Mouse (Mus musculus) heart, embryonic 12.5 days (tissue): ENCODE measurements around the gene Tas2r139. TPM values are rescaled to one million over a fixed set of nuclear protein-coding genes. Genes with fewer than 3 reads are reported as not detected.
"Not testable (repeated sequence)": the region's sequence is repeated elsewhere in the genome, so short reads cannot be mapped to it uniquely, and the experiment has no call there.

Source experiments
- ATAC-seq: fragments of 200-750 bp; cut with Nextera tagmentation; 2 replicates; pipeline ENCODE4 v1.8.0; 2017; ENCODE audit warnings: moderate TSS enrichment, moderate library complexity; ENCODE audit not compliant: insufficient number of reproducible peaks, low FRiP score
- H3K27ac ChIP-seq: fragments of 300-500 bp; sonication (generic); 2 replicates; pipeline ENCODE4 v1.5.1; 2016; ENCODE audit warnings: mild to moderate bottlenecking, moderate library complexity; ENCODE audit not compliant: poor library complexity, severe bottlenecking
- H3K27me3 ChIP-seq: fragments of 300-500 bp; sonication (generic); replicated peaks from 2 replicates; pipeline ENCODE4 v1.6.1; 2016; ENCODE audit warnings: mild to moderate bottlenecking, moderate library complexity
- H3K36me3 ChIP-seq: fragments of 300-500 bp; sonication (generic); 2 replicates; pipeline ENCODE4 v1.6.1; 2016; ENCODE audit warnings: mild to moderate bottlenecking, moderate library complexity
- H3K4me1 ChIP-seq: fragments of 300-500 bp; sonication (generic); replicated peaks from 2 replicates; pipeline ENCODE4 v1.6.1; 2016; ENCODE audit warnings: mild to moderate bottlenecking
- H3K4me2 ChIP-seq: fragments of 300-500 bp; sonication (generic); 2 replicates; pipeline ENCODE4 v1.6.1; 2016; ENCODE audit warnings: mild to moderate bottlenecking, moderate library complexity
- H3K4me3 ChIP-seq: fragments of 300-500 bp; sonication (generic); 2 replicates; pipeline ENCODE4 v1.5.1; 2016; ENCODE audit warnings: mild to moderate bottlenecking
- H3K9ac ChIP-seq: fragments of 300-500 bp; sonication (generic); 2 replicates; pipeline ENCODE4 v1.6.1; 2016; ENCODE audit warnings: mild to moderate bottlenecking, moderate library complexity
- H3K9me3 ChIP-seq: fragments of 300-500 bp; sonication (generic); replicated peaks from 2 replicates; pipeline ENCODE4 v1.6.1; 2016; ENCODE audit warnings: mild to moderate bottlenecking, moderate library complexity
- WGBS: fragments of 180-500 bp; shearing (Covaris S2); methylation state at CpG from one replicate; pipeline ENCODE4 v1.1.7; 2016; 5-methylcytosine and 5-hydroxymethylcytosine counted together
- polyA plus RNA-seq: library from polyadenylated mRNA; unstranded; fragments of >200 nt; fragmentation: Nextera tagmentation; extraction: Ambion mirVana; gene quantifications from 2 replicates; pipeline ENCODE4 v1.2.1, GENCODE M21; 2016

Gene Tas2r139
- not detected in 2 replicates for polyA plus RNA-seq

- ATAC-seq: no peak
- no peak within 1 kb of the TSS for H3K4me3 ChIP-seq
- H3K27me3 ChIP-seq: no peaks in the 10 kb centered on the region
- no peak within 1 kb of the TSS for H3K27ac ChIP-seq
- H3K9ac ChIP-seq: no peak within 1 kb of the TSS
- H3K36me3 ChIP-seq: no peaks in the 10 kb centered on the region
- H3K4me2 ChIP-seq: no peak within 1 kb of the TSS
- H3K4me1 ChIP-seq: no peaks in the 10 kb centered on the region
- 0 out of 2 replicates have a peak, but pooled peaks cover 4% of the 10 kb centered on the region for H3K9me3 ChIP-seq
- 61% methylated on average over 3 of the region's 3 CpGs for WGBS
Measured at GRCm38 (mm10) chr6:42140636-42141035, at the start of gene Tas2r139. Gene Tas2r139 (plus strand): TSS chr6:42140936.

DNA sequence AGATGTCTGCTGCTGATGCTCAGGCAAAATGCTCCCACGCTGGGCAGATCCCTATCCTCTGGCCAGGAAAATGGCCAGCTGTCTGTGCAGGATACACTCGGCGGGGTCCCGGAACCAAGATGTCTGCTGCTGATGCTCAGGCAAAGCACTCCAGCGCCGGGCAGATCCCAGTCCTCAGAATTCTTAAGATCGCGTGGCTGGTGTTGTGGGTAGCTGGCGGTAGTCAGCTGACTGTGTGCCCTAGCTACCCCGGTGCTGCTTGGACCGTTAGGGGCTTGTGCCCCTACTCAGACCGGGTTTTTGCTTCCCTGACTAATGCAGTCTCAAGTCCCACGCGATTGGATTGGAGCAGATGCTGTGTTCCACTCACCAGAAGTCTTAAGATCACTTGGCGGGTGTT, 10.4 kb downstream of the Tas2r139 start:
- H3K4me3 ChIP-seq, H3K9ac ChIP-seq, H3K27ac ChIP-seq, ATAC-seq, H3K4me1 ChIP-seq, H3K27me3 ChIP-seq, H3K36me3 ChIP-seq, H3K4me2 ChIP-seq: not testable (repeated sequence)
- 68% methylated on average over 15 of the region's 15 CpGs for WGBS
- H3K9me3 ChIP-seq: peaks cover 10% of the 10 kb centered on the region

DNA sequence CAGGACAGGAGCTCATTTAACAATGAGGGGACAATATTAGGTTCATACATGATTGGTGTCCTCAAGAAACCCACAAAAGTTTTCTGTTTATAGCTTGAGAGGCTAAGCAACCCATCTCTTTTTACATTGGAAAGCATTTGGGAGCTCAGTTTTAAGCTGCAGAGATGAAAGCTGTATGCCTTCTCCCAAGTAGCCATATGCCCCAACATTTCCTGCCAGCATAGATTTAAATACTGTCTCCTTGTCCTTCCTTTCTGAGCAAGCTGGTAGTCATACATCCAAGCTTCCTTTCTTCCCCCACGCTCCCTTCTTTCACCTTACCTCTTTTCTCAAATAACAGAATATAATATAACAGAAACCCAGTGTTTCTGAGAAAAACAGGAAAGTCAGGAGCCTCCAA, 41.7 kb downstream of the Tas2r139 start:
- no peaks in the 10 kb centered on the region for H3K36me3 ChIP-seq
- no peak overlapping the region for H3K27ac ChIP-seq
- no peak overlapping the region for H3K4me3 ChIP-seq
- no peak for ATAC-seq
- H3K9ac ChIP-seq: no peak overlapping the region
- WGBS: 70% methylated on average over 1 of the region's 1 CpGs
- H3K4me1 ChIP-seq: no peaks in the 10 kb centered on the region
- no peaks in the 10 kb centered on the region for H3K27me3 ChIP-seq
- H3K9me3 ChIP-seq: no peaks in the 10 kb centered on the region
- no peak overlapping the region for H3K4me2 ChIP-seq

- no peaks in the 10 kb centered on the region for H3K27me3 ChIP-seq
- no peak overlapping the region for H3K4me3 ChIP-seq
- 40% methylated on average over 3 of the region's 3 CpGs for WGBS
- no peaks in the 10 kb centered on the region for H3K4me1 ChIP-seq
- no peak for ATAC-seq
- H3K36me3 ChIP-seq: no peaks in the 10 kb centered on the region
- no peaks in the 10 kb centered on the region for H3K9me3 ChIP-seq
- H3K4me2 ChIP-seq: no peak overlapping the region
- no peak overlapping the region for H3K27ac ChIP-seq
- no peak overlapping the region for H3K9ac ChIP-seq
Measured at GRCm38 (mm10) chr6:42186230-42186629, 45.5 kb downstream of the Tas2r139 start.

Other genes with a start within 250 kb of the Tas2r139 start
- gene Sval1, start 189.3 kb upstream of the Tas2r139 start, polyA plus RNA-seq: not detected in 2 replicates
- gene Sval3, start 172.8 kb upstream of the Tas2r139 start, polyA plus RNA-seq: not detected in 2 replicates
- not detected in 2 replicates for gene Sva, start 102.5 kb upstream of the Tas2r139 start, polyA plus RNA-seq
- not detected in 2 replicates for gene Tas2r144, start 74.4 kb downstream of the Tas2r139 start, polyA plus RNA-seq
- 9.9 and 10.9 TPM in 2 replicates for gene Gstk1, start 105.0 kb downstream of the Tas2r139 start, polyA plus RNA-seq
- 0.19 and 0.27 TPM in 2 replicates for gene Tmem139, start 121.0 kb downstream of the Tas2r139 start, polyA plus RNA-seq
- gene Casp2, start 124.0 kb downstream of the Tas2r139 start, polyA plus RNA-seq: 37.6 and 38.1 TPM in 2 replicates
- gene Clcn1, start 145.7 kb downstream of the Tas2r139 start, polyA plus RNA-seq: 0.73 and 1.0 TPM in 2 replicates
- 0.37 and 0.52 TPM in 2 replicates for gene Fam131b, start 183.7 kb downstream of the Tas2r139 start, polyA plus RNA-seq
- 213 and 219 TPM in 2 replicates for gene Zyx, start 208.7 kb downstream of the Tas2r139 start, polyA plus RNA-seq
- gene Epha1, start 232.3 kb downstream of the Tas2r139 start, polyA plus RNA-seq: 4.7 and 5.5 TPM in 2 replicates